Mouse (Mus musculus) G1E (cell line): ENCODE results near the gene Tln1.

ENCODE experiments used
- CTCF ChIP-seq: IDR thresholded peaks from 2 replicates; pipeline ENCODE4 v1.5.1; 2012; ENCODE audit warnings: low read depth, low read length, inconsistent platforms, mixed read lengths
- GATA1 ChIP-seq: IDR thresholded peaks from 2 replicates; pipeline ENCODE4 v1.6.1; 2012; ENCODE audit warnings: borderline replicate concordance, low read length, inconsistent platforms, mixed read lengths

DNA sequence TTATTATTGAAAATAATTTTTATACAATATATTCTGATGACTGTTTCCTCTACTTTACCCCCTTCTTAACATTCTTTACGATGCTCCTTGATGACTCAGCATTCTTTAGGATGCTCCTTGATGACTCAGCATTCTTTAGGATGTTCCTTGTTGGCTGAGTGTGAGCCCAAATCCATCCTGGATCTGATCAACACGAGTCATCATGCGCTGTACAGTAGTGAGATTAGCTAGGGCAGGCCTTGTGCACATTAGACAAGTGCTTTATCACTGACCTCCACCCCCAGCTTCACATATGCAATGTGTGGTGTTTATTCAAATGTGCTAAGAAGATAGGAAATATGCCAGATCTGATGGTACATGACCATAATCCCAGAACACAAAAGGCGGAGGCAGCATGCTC, 35.7 kb upstream of the Tln1 start:
- no peak for TF ChIP-seq GATA1
- TF ChIP-seq CTCF: no peak
